Comparison of ENCODE assay signal across 8 mouse cellular contexts in the genomic region with DNA sequence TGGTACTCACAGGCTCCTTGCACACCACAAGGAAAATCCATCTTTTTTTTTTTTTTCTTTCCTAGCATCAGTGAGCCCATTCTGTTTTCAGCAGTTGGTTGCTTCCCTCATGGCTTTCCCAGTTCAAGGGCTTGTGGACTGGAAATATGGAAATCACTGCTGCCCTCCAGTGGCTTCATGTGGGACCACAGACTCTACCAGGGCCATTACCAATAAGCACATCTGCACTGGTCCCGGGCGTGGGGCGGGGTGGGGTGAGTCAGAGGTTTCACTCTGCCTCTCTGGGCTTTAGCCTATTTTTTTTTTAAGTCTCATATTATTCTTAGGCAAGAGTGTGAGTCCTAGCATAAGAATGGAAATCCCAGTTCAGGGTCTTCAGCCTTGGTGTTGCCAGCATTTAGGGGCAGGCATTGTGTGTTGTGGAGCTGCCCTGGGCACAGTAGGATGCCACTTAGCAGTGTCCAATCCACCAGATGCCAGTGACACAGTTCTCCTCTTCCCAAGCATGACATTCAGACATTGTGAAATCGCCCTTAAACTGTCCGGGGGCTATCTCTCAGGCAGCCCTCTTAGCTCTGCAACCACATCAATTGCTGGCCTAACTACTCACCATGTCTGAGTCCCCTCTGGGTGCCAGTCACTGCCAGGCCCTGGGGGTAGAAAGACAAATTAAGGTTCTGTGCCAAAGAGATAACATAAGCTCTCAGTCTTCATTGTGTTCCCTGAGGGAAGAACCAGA.
DNase-seq lines count a peak whose midpoint lies in the region; ATAC-seq and TF ChIP-seq lines count a peak whose summit lies in the region.

No protein-coding gene starts in this region.

- intact Hi-C loops in heart, postnatal 25 days (cut with DNase I): loop anchor here (1.0 to 10.0 kb wide), 2 partner anchors 44 to 308 kb away; no protein-coding TSS in a partner anchor

- CTCF ChIA-PET in Patski (lab: Charles Lee): interaction anchor here (0.9 to 1.5 kb wide), 2 partner anchors 119 to 286 kb away, joined by 3 read pairs; no protein-coding TSS in a partner anchor

- no peak overlapping the region for H3K4me3 ChIP-seq in forebrain, postnatal 0 days (ENCODE audit: low read depth, low read length)
- H3K4me3 ChIP-seq in lung, embryonic 16.5 days (ENCODE audit: low read length): no peak overlapping the region

- TF ChIP-seq CTCF in Patski (IDR thresholded peaks at IDR 0.05): peak; percentile 79
- peak; percentile 77 for TF ChIP-seq CTCF in forebrain, postnatal 0 days (IDR thresholded peaks at IDR 0.05; ENCODE audit: low read depth)

- no peak overlapping the region for H3K9ac ChIP-seq in forebrain, postnatal 0 days
- no peak overlapping the region for H3K9ac ChIP-seq in lung, embryonic 16.5 days (ENCODE audit: low read length)

- in situ Hi-C loops in Patski (cut with MboI; ENCODE audit: low pct_unique_long_range_greater_than_20kb): loop anchor here (5.0 to 10.0 kb wide), 4 partner anchors 190 to 652 kb away; partner anchors contain the start of genes Rgs16, Rnasel and Smg7

- WGBS in forebrain, postnatal 0 days: 62% methylated on average over 5 of the region's 5 CpGs
- WGBS in lung, embryonic 16.5 days: 48% methylated on average over 5 of the region's 5 CpGs

- ATAC-seq in Patski: peak; percentile 86
- ATAC-seq in forebrain, postnatal 0 days: peak; percentile 87
- ATAC-seq in lung, embryonic 16.5 days (ENCODE audit: low read depth): peak; percentile 68

- peak; percentile 97 for DNase-seq in Patski (ENCODE audit: low read depth, low spot score)
- DNase-seq in cerebellum, adult 18-20 months: peak; percentile 76 to 81
- peak; percentile 83 for DNase-seq in forebrain, postnatal 0 days
- DNase-seq in heart, postnatal 25 days (ENCODE audit: low spot score): peak; percentile 74
- DNase-seq in layer of hippocampus, adult 18-20 months (ENCODE audit: low spot score in 2 of 2): peak; percentile 39 to 82
- peak; percentile 48 for DNase-seq in retina, adult 2 months (ENCODE audit: low read depth, low spot score)
- peak; percentile 84 for DNase-seq in urinary bladder, postnatal 14 days (ENCODE audit: low spot score)

- H3K4me2 ChIP-seq in forebrain, postnatal 0 days (ENCODE audit: low read depth): no peak overlapping the region
- no peak overlapping the region for H3K4me2 ChIP-seq in lung, embryonic 16.5 days (ENCODE audit: low read depth, low read length)

- POLR2A ChIA-PET in Patski (lab: Charles Lee): interaction anchor here (0.7 to 1.1 kb wide), 2 partner anchors 26 to 301 kb away, joined by 3 to 5 read pairs; no protein-coding TSS in a partner anchor

- H3K27me3 ChIP-seq in Patski: no peaks in the 10 kb centered on the region
- no peaks in the 10 kb centered on the region for H3K27me3 ChIP-seq in forebrain, postnatal 0 days (ENCODE audit: insufficient read depth, low read length)
- no peaks in the 10 kb centered on the region for H3K27me3 ChIP-seq in lung, embryonic 16.5 days (ENCODE audit: control insufficient read depth, insufficient read depth, low read depth, low read length)

- H3K36me3 ChIP-seq in forebrain, postnatal 0 days (ENCODE audit: insufficient read depth): peaks cover 19% of the 10 kb centered on the region; the same call in 1 of the 2 replicates
- H3K36me3 ChIP-seq in lung, embryonic 16.5 days (ENCODE audit: control insufficient read depth, insufficient read depth, low read length): no peaks in the 10 kb centered on the region

- H3K27ac ChIP-seq in forebrain, postnatal 0 days (ENCODE audit: low read depth, low read length): no peak overlapping the region
- peak overlapping the region; percentile 84 for H3K27ac ChIP-seq in lung, embryonic 16.5 days (ENCODE audit: low read length)

- H3K9me3 ChIP-seq in forebrain, postnatal 0 days (ENCODE audit: low read length): no peaks in the 10 kb centered on the region
- H3K9me3 ChIP-seq in lung, embryonic 16.5 days (ENCODE audit: control insufficient read depth, low read length): no peaks in the 10 kb centered on the region

- no peaks in the 10 kb centered on the region for H3K4me1 ChIP-seq in forebrain, postnatal 0 days (ENCODE audit: insufficient read depth)
- H3K4me1 ChIP-seq in lung, embryonic 16.5 days (replicated peaks; ENCODE audit: control insufficient read depth, insufficient read depth, low read length): peaks cover 32% of the 10 kb centered on the region
